Comparison of ENCODE assay signal across 25 mouse cellular contexts in the genomic region with DNA sequence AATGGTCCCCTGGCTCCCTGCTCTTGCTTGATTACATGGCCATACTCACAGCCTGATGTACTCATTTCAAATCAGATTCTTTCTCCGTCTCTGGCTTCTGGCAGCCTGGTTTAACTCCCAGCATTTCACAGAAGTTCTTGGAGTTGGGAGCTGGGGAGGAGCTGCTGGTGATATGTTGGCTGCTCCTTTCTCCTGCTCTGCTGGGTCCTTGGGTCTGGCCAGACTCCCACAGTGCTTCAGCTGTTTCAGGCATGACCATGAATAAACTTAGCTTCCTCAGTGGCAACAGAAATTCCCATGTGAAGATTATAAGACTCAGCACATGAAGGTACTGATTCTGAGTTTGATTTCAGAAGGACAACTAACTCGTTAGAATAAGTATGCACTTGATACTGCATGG.
A peak's percentile ranks its signal among the peaks of the same experiment; 100 is the strongest.
DNase-seq lines count a peak whose midpoint lies in the region; ATAC-seq and TF ChIP-seq lines count a peak whose summit lies in the region.
"Had no signal": no experiment of that assay in that cellular context is flagged by ENCODE, and none has a peak within 500 bp of the region (broad histone marks: within the 10 kb centered on the region; RNA-seq: fewer than 3 reads in every experiment).

No protein-coding gene starts in this region.

- no peak overlapping the region for H3K4me3 ChIP-seq in gastrocnemius, adult 2 months
- no peak overlapping the region for H3K4me3 ChIP-seq in hindbrain, postnatal 0 days (ENCODE audit: low read length)
- no peak overlapping the region for H3K4me3 ChIP-seq in hindbrain, embryonic 10.5 days
- H3K4me3 ChIP-seq: forebrain, embryonic 10.5 days; heart, embryonic 13.5 days; limb, embryonic 12.5 days; liver, embryonic 12.5 days had no signal

- intact Hi-C loops in gastrocnemius, adult 2 months (cut with DNase I), result no loop called here

- no peaks in the 10 kb centered on the region for H3K27me3 ChIP-seq in hindbrain, postnatal 0 days (ENCODE audit: insufficient read depth, low read length)
- no peaks in the 10 kb centered on the region for H3K27me3 ChIP-seq in hindbrain, embryonic 10.5 days (ENCODE audit: insufficient read depth, poor library complexity, severe bottlenecking)
- H3K27me3 ChIP-seq: heart, embryonic 13.5 days; limb, embryonic 12.5 days; liver, embryonic 12.5 days; Patski had no signal

- H3K4me2 ChIP-seq in hindbrain, postnatal 0 days (ENCODE audit: low read depth, low read length), result no peak overlapping the region
- H3K4me2 ChIP-seq: heart, embryonic 13.5 days; limb, embryonic 12.5 days; liver, embryonic 12.5 days had no signal

- H3K4me1 ChIP-seq in hindbrain, postnatal 0 days (ENCODE audit: insufficient read depth, low read length), result peaks cover 4% of the 10 kb centered on the region
- 0 out of 2 replicates have a peak, but pooled peaks cover 4% of the 10 kb centered on the region for H3K4me1 ChIP-seq in hindbrain, embryonic 10.5 days (replicated peaks)
- H3K4me1 ChIP-seq: liver, embryonic 12.5 days had no signal

- no peaks in the 10 kb centered on the region for H3K9me3 ChIP-seq in hindbrain, postnatal 0 days (ENCODE audit: low read length)
- no peaks in the 10 kb centered on the region for H3K9me3 ChIP-seq in hindbrain, embryonic 10.5 days
- H3K9me3 ChIP-seq: forebrain, embryonic 10.5 days; heart, embryonic 13.5 days; limb, embryonic 12.5 days; liver, embryonic 12.5 days had no signal

- TF ChIP-seq CTCF in gastrocnemius, adult 2 months (IDR thresholded peaks at IDR 0.05), result no peak
- no peak for TF ChIP-seq CTCF in hindbrain, postnatal 0 days (IDR thresholded peaks at IDR 0.05; ENCODE audit: low read depth)

- peak; percentile 40 for DNase-seq in gastrocnemius, adult 2 months
- DNase-seq in gastrocnemius, postnatal 10 days, result no peak
- DNase-seq in hindbrain, postnatal 0 days (ENCODE audit: low spot score), result peak; percentile 8
- DNase-seq in hindbrain, embryonic 10.5 days (ENCODE audit: low spot score), result no peak
- DNase-seq in testis, postnatal 10 days (ENCODE audit: low spot score), result peak; percentile 28
- no peak for DNase-seq in testis, postnatal 14 days (ENCODE audit: low spot score)
- no peak for DNase-seq in thymus, postnatal 36 days
- DNase-seq: adrenal gland, adult 2 months; B cell, adult 2 months; cerebellum, adult 11-12 months; forebrain, postnatal 0 days; kidney, adult 9 months; kidney, postnatal 14 days; midbrain, embryonic 14.5 days; right cerebral cortex, postnatal 14 days; spleen, adult 18-20 months; thymus, postnatal 25 days had no signal

- H3K9ac ChIP-seq in hindbrain, postnatal 0 days (replicated peaks; ENCODE audit: low read length), result no peak overlapping the region
- H3K9ac ChIP-seq: forebrain, postnatal 0 days; heart, embryonic 13.5 days; limb, embryonic 12.5 days; liver, embryonic 12.5 days had no signal

- 57% methylated on average over 2 of the region's 2 CpGs for WGBS in hindbrain, postnatal 0 days
- 88% methylated on average over 2 of the region's 2 CpGs for WGBS in hindbrain, embryonic 10.5 days

- H3K36me3 ChIP-seq in hindbrain, postnatal 0 days (ENCODE audit: insufficient read depth, low read length), result no peaks in the 10 kb centered on the region
- no peaks in the 10 kb centered on the region for H3K36me3 ChIP-seq in hindbrain, embryonic 10.5 days
- H3K36me3 ChIP-seq: forebrain, embryonic 10.5 days; G1E; heart, embryonic 13.5 days; limb, embryonic 12.5 days; liver, embryonic 12.5 days had no signal

- ATAC-seq in hindbrain, postnatal 0 days, result no peak
- ATAC-seq: forebrain, postnatal 0 days; hindbrain, embryonic 16.5 days; intestine, embryonic 16.5 days; liver, embryonic 12.5 days; Patski had no signal

- no peak overlapping the region; the same call in 1 of the 2 replicates for H3K27ac ChIP-seq in gastrocnemius, adult 2 months
- H3K27ac ChIP-seq in hindbrain, postnatal 0 days, result no peak overlapping the region
- no peak overlapping the region for H3K27ac ChIP-seq in hindbrain, embryonic 10.5 days
- H3K27ac ChIP-seq: forebrain, embryonic 10.5 days; heart, embryonic 13.5 days; limb, embryonic 12.5 days; liver, embryonic 12.5 days had no signal

Comparison
In these comparisons a context has a peak if more than half of its experiments do, and no peak if none do; other contexts are left out.
1. DNase-seq: peak in gastrocnemius, adult 2 months (single experiment), hindbrain, postnatal 0 days (single experiment) and testis, postnatal 10 days (single experiment); none in gastrocnemius, postnatal 10 days (single experiment), hindbrain, embryonic 10.5 days (single experiment), testis, postnatal 14 days (single experiment) and thymus, postnatal 36 days (0 of 2).